Mouse (Mus musculus): Measurements from ENCODE around the gene Zer1.

DNA sequence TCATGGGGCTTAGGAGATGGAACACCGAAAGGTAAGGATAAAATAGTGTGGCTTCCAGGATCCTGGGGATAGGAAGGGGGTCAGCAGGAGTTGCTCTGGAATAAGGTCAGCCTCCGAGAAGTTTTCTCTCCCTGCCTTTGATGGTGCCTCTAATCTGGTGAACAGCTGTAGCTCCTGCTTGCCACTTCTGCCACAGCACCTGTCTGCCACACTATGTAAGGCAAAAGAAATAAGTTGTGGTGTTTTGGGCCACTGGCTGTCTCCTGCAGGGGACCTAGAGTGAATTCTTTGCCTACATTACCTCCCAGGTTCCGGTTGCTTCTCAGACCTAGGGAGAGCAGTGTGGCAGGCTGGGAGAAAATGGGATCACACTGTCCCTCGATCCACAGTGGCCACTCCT lies 45.6 kb downstream of the Zer1 start:
- TF ChIP-seq POLR2A (IDR thresholded peaks at IDR 0.05; ENCODE audit: extremely low read depth, insufficient read depth, low read length) (no peak), CTCF (IDR thresholded peaks at IDR 0.05; ENCODE audit: low read depth, low read length) (no peak)

All from liver, adult 2 months (tissue).